Mouse (Mus musculus) forebrain, postnatal 0 days (tissue): ENCODE measurements around the gene Arhgef18. TPM values are rescaled to one million over a fixed set of nuclear protein-coding genes. Genes with fewer than 3 reads are reported as not detected.

ENCODE experiments used
- ATAC-seq: fragments of 200-750 bp; cut with Nextera tagmentation; 2 replicates; pipeline ENCODE4 v1.8.0; 2017; ENCODE audit warnings: mild to moderate bottlenecking, moderate library complexity
- DNase-seq: peaks from one replicate; pipeline ENCODE4 v3.0.0-alpha.2; 2015
- H3K27ac ChIP-seq: fragments of 300-500 bp; sonication (generic); 2 replicates; pipeline ENCODE4 v1.5.1; 2014; ENCODE audit warnings: low read depth, mild to moderate bottlenecking, antibody characterized with exemption, low read length, moderate library complexity, mixed read lengths
- H3K27me3 ChIP-seq: fragments of 300-500 bp; sonication (generic); 2 replicates; pipeline ENCODE4 v1.6.1; 2014; ENCODE audit warnings: mild to moderate bottlenecking, low read length, mixed read lengths; ENCODE audit not compliant: insufficient read depth
- H3K36me3 ChIP-seq: fragments of 300-500 bp; sonication (generic); 2 replicates; pipeline ENCODE4 v1.6.1; 2014; ENCODE audit warnings: mild to moderate bottlenecking, moderate library complexity; ENCODE audit not compliant: insufficient read depth
- H3K4me1 ChIP-seq: fragments of 300-500 bp; sonication (generic); 2 replicates; pipeline ENCODE4 v1.6.1; 2014; ENCODE audit warnings: antibody characterized with exemption; ENCODE audit not compliant: insufficient read depth
- H3K4me2 ChIP-seq: fragments of 300-500 bp; sonication (generic); 2 replicates; pipeline ENCODE4 v1.6.1; 2014; ENCODE audit warnings: low read depth, mild to moderate bottlenecking, moderate library complexity
- H3K4me3 ChIP-seq: fragments of 300-500 bp; sonication (generic); 2 replicates; pipeline ENCODE4 v1.5.1; 2014; ENCODE audit warnings: low read depth, low read length, mixed read lengths
- H3K9ac ChIP-seq: fragments of 300-500 bp; sonication (generic); 2 replicates; pipeline ENCODE4 v1.6.1; 2014; ENCODE audit warnings: mild to moderate bottlenecking
- H3K9me3 ChIP-seq: fragments of 300-500 bp; sonication (generic); 2 replicates; pipeline ENCODE4 v1.6.1; 2016; ENCODE audit warnings: low read length
- CTCF ChIP-seq: sonication (generic); IDR thresholded peaks from 2 replicates; pipeline ENCODE4 v1.5.1; 2016; ENCODE audit warnings: antibody characterized with exemption, control low read depth, low read depth
- WGBS: fragments of 180-500 bp; shearing (Covaris S2); extraction: QIAGEN DNeasy Blood & Tissue Kit; methylation state at CpG from one replicate; pipeline ENCODE4 v1.1.7; 2014; 5-methylcytosine and 5-hydroxymethylcytosine counted together
- polyA plus RNA-seq: library from polyadenylated mRNA; unstranded; fragments of >200 nt; fragmentation: Nextera tagmentation; extraction: Ambion mirVana; gene quantifications from 2 replicates; pipeline ENCODE4 v1.2.1, GENCODE M21; 2015
- total RNA-seq: library from RNA; depleted of rRNA; stranded (reverse); fragments of >200 nt; gene quantifications from 2 replicates; pipeline ENCODE4 v1.2.3, GENCODE M21; 2014

Arhgef18 gene
- total and polyA plus RNA-seq, 2 experiments from 2014 or later: 6.8 to 41.6 TPM

DNA sequence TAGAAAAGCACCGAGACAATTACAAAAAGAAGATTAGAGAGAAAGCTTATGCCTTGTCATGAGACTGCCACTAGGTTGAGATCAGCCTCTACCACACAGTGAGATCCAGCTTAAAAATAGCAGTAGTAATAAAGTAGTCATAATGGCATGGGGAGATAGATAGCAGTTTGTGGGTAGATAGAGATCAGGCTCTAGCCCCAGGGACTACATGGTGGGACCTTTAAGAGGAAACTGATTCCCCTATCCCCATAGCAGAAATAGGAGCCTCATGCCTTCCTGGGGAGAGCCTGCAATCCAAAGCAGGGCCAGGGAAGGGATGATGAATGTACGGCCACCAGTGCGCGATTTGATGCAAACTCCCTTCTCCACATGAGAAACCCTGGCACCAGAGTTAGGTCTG, 22.5 kb downstream of the Arhgef18 start:
- Histone ChIP-seq H3K9me3 (no peaks in the 10 kb centered on the region), H3K4me3 (no peak overlapping the region), H3K36me3 (no peaks in the 10 kb centered on the region), H3K27me3 (no peaks in the 10 kb centered on the region), H3K27ac (no peak overlapping the region), H3K4me1 (no peaks in the 10 kb centered on the region), H3K4me2 (no peak overlapping the region), H3K9ac (no peak overlapping the region)
- DNase-seq (no peak), ATAC-seq (no peak)
- WGBS: 60% methylated on average over 4 of the region's 4 CpGs
- TF ChIP-seq CTCF: no peak

DNA sequence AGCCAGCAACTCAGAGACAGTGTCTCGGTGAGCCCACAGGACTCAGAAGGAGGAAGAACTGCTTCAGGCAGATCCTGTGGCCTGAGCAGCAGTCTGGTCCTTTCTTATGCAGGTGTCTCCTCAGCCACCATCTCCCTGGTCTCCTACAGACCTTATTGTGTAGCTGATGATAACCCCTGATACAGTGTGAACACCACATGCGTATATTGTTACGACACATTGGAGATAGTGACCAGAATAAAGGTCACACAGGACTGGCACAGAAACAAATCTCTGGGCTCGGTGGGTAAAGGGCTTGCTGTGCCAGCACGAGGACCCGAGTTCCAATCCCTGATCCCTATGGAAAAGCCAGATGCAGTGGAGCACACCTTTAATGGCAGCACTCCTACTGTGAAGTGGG, 22.9 kb downstream of the Arhgef18 start:
- WGBS: 86% methylated on average over 6 of the region's 6 CpGs
- no peak overlapping the region for H3K27ac ChIP-seq
- no peak overlapping the region for H3K9ac ChIP-seq
- no peaks in the 10 kb centered on the region for H3K9me3 ChIP-seq
- H3K4me2 ChIP-seq: no peak overlapping the region
- DNase-seq (no peak), ATAC-seq (no peak)
- H3K27me3 ChIP-seq: no peaks in the 10 kb centered on the region
- no peaks in the 10 kb centered on the region for H3K36me3 ChIP-seq
- H3K4me3 ChIP-seq: no peak overlapping the region
- no peak for TF ChIP-seq CTCF
- H3K4me1 ChIP-seq: no peaks in the 10 kb centered on the region

DNA sequence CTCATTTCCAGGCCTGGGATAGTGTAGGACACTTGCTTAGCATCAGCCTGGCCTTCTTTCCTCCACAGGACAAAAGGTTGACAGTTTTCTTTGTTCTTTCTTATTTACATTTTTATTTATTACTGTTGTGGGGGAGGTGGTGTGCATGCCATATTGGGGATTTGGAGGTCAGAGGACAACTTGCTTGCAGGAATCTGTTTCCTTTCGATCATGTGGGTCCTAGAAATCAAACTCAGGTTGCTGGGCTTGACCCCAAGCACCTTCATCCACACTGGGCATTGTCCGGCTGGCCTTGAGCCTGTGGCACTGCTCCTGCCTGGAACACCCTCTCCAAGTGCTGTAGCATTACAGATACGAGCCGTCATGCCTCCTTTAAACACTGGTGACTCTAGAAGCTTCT, 24.0 kb downstream of the Arhgef18 start:
- ATAC-seq: no peak
- no peaks in the 10 kb centered on the region for H3K36me3 ChIP-seq
- no peak overlapping the region for H3K9ac ChIP-seq
- no peak overlapping the region for H3K4me2 ChIP-seq
- H3K9me3 ChIP-seq: no peaks in the 10 kb centered on the region
- no peak overlapping the region for H3K4me3 ChIP-seq
- no peaks in the 10 kb centered on the region for H3K27me3 ChIP-seq
- TF ChIP-seq CTCF: no peak
- H3K4me1 ChIP-seq: no peaks in the 10 kb centered on the region
- H3K27ac ChIP-seq: no peak overlapping the region
- 29% methylated on average over 4 of the region's 4 CpGs for WGBS
- no peak for DNase-seq

DNA sequence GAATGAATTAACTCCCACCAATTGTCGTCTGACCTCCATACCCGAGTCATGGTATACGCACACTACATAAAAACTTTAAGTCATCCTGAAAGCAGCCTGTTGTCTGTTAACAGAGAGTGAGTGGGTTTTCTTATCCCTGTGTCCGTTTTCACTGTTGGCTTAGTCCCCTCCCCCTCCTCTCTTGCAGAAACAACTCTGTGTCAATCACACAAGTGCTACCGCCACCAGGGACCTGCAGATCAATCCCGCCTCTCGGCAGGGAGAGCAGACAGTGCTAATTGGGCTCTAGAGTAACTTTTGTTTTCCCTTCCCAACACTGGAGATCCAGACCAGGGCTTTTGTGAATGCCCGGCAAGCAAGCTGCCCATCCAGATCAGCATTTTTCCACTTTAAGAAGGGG, 24.6 kb downstream of the Arhgef18 start:
- Histone ChIP-seq H3K4me3 (no peak overlapping the region), H3K9ac (no peak overlapping the region), H3K27ac (no peak overlapping the region), H3K4me1 (no peaks in the 10 kb centered on the region), H3K36me3 (no peaks in the 10 kb centered on the region), H3K9me3 (no peaks in the 10 kb centered on the region), H3K4me2 (no peak overlapping the region), H3K27me3 (no peaks in the 10 kb centered on the region)
- no peak for TF ChIP-seq CTCF
- no peak for ATAC-seq
- no peak for DNase-seq
- 8% methylated on average over 8 of the region's 8 CpGs for WGBS

DNA sequence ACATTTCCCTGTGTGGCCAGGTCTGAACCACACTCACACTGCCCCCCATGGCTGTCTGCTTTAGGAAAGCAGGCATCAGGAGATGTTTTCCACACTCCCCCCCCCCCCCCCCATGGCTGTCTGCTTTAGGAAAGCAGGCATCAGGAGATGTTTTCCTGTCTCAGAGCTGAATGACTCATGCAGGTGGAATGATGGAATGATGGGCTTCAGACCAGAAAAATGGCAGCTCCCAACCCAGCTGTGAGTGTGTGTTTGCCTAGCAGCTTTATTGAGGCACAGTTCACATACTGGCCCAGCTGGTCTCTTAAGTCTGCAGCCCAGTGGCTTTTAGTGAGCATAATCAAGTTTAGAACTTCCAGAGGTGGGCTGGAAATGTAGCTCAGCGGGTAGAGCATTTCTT, 25.3 kb downstream of the Arhgef18 start:
- H3K27ac ChIP-seq: no peak overlapping the region

DNA sequence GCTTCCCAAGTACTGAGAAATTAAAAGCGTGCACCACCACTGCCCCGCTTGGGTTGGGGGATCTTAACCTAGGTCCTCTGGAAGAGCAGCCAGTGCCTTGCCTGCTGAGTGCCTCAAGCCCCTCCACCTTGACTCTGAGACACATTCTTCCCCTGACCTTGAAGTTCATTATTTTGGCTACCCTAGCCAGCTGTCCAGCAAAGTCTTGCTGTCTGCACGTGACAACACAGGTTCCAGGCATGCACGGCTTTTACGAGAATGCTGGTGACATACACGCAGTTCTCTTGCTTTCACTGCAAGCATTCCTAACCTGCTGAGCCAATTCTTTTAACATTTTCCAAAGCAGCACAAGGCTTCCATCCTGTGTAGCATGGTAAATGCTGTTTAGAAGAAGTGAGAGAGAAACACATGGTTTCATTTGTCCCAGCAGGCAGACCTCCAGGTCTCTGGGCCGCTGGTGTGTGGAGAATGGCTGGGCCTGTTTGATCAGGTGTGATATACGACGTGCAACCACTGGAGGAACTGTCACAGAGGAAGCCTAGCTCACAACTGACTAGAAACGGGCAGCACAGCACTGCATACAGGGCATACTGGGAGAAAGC, 27.4 kb downstream of the Arhgef18 start:
- no peak for ATAC-seq
- Histone ChIP-seq H3K27me3 (no peaks in the 10 kb centered on the region), H3K27ac (no peak overlapping the region), H3K4me1 (no peaks in the 10 kb centered on the region), H3K9ac (no peak overlapping the region), H3K9me3 (no peaks in the 10 kb centered on the region), H3K4me2 (no peak overlapping the region), H3K4me3 (no peak overlapping the region), H3K36me3 (no peaks in the 10 kb centered on the region)
- WGBS: 89% methylated on average over 10 of the region's 10 CpGs
- no peak for DNase-seq
- no peak for TF ChIP-seq CTCF

More for the DNA sequence above, 25.3 kb downstream of the Arhgef18 start:
- Histone ChIP-seq H3K4me2 (no peak overlapping the region), H3K36me3 (no peaks in the 10 kb centered on the region), H3K4me1 (no peaks in the 10 kb centered on the region), H3K9ac (no peak overlapping the region), H3K27me3 (no peaks in the 10 kb centered on the region), H3K4me3 (no peak overlapping the region), H3K9me3 (no peaks in the 10 kb centered on the region)
- ATAC-seq (no peak), DNase-seq (no peak)
- 89% methylated on average over 1 of the region's 1 CpGs for WGBS
- TF ChIP-seq CTCF: no peak

DNA sequence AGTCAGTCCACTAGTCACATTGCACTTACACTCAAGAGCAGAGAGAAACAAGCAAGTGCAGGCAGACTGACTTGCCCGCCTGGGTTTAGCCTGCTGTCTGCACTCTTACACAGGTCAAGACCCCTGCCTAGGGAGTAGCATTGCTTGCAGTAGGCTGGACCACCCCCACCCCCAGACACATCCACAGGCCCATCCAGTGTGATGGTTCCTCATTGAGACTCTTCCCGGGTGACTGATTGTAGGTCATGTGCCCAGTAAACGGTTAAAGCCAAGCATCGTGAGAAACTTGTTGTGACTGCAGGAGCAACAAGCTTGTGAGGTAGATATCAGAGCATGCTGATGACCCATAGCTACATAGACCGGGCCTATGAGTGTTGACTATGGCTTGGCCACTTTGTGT, 28.7 kb downstream of the Arhgef18 start:
- Histone ChIP-seq H3K4me1 (no peaks in the 10 kb centered on the region), H3K9ac (no peak overlapping the region), H3K9me3 (no peaks in the 10 kb centered on the region), H3K36me3 (no peaks in the 10 kb centered on the region), H3K4me2 (no peak overlapping the region), H3K27ac (no peak overlapping the region), H3K27me3 (no peaks in the 10 kb centered on the region), H3K4me3 (no peak overlapping the region)
- DNase-seq: no peak
- no peak for ATAC-seq
- TF ChIP-seq CTCF: no peak
- WGBS: 96% methylated on average over 5 of the region's 5 CpGs
